Mouse (Mus musculus): ENCODE measurements at regions not wholly inside any gene's neighbourhood (a gene's known extent, or its start where the extent isn't known, plus 50 kb on each side); places are given as distances from the start of the nearest gene placed in this dataset.

DNA sequence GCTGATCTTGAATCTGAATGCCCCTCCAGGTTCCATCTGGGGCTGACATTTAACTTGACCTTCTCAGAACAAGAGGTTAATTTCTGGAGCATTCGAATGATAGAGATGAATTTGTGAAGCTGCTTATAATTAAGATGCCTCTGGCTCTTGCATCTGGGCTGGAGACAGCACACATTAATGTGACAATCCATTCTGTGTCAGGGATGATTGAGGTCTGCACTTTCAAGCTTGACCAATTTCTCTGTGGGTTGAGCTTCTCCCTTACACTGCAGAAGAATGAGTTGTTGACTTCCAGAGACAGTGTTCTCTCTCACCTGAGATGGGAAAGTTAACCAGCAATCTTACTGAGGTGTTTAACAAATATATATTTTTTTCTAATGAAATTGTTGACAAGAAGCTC is 541.8 kb downstream of the Edem1 start:
- in situ Hi-C loops (cut with MboI; ENCODE audit: unreplicated experiment in 2 of 2): no loop called here

DNA sequence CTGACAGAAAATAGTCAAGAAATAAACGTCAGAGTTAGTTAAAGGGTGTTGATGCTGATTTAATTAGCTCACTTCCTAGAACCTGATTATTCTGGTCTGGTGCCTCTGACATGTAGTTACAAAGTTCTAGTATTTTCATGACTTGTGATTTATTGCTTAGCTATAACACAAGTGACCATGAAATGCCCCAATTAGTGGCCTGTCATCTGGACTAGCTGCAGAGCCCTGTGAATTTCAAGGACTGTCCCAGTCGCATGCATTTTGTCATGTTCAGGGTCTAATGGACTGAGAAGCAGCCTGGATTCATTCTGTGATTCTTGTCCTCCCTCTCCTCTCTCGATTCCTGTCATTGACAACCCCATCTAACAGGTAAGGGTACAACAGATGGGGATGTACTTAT is 543.5 kb downstream of the Edem1 start:
- in situ Hi-C loops (cut with MboI; ENCODE audit: unreplicated experiment in 2 of 2): no loop called here

DNA sequence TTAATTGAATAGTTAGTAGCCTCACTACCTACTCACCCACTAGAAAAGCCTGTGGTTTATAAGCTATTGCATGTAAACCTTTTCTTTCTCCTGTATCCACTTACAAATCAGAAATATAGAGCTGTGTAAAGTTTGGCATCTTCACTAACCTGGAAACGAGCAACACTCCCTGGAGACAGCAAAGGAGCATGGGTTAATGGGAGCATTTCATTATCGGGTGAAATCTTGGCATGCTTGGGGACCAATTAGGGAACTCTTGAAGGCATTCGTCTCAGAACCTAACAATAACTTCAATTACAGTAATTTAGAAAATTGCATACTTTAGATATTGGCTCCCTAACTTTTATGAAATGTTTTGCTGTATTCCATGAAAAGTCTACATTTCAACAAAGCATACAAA is 558.8 kb downstream of the Edem1 start:
- in situ Hi-C loops (cut with MboI; ENCODE audit: unreplicated experiment in 2 of 2): loop anchor here in 1 of 2 experiments (25.0 kb wide), 1 partner anchor 625 kb away; no protein-coding TSS in a partner anchor

DNA sequence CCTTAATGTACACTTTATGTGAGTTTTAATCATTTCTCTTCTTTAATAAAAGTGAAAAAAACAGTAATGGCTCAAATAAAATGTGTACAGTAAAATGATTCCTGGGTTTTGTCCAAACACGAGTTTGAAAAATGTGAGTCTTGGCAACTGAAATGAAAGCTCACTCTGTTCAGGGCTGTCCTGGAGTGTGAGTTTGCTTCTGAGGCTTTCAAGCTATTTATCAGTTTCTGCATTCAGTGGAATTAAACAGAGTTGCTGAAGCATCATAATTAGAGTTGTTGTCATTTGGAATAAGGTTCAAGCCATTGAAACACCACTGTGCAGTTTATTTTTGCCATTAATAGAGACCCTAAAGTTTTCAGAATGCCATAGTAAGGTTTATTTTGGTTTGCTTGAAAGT is 561.3 kb downstream of the Edem1 start:
- in situ Hi-C loops (cut with MboI; ENCODE audit: unreplicated experiment in 2 of 2): loop anchor here in 1 of 2 experiments (25.0 kb wide), 1 partner anchor 627 kb away; no protein-coding TSS in a partner anchor

DNA sequence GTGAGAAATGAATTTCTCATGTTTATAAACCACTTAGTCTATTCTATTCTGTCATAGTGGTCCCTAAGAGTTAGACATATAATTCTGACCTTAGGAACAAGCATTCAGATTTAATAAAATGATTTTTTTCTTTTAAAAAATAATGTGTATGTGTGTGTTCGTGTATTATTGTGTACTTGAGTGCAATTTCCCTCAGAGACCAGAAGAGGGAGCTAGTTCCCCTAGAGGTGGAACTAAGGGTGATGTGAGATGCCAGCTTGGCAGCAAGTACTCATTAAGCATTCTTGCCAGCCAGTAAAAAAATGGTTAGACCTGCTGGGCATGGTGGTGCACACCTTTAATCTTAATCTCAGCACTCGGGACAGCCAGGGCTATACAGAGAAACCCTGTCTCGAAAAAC is 570.2 kb downstream of the Edem1 start:
- in situ Hi-C loops (cut with MboI; ENCODE audit: unreplicated experiment in 2 of 2): loop anchor here in 1 of 2 experiments (25.0 kb wide), 1 partner anchor 636 kb away; no protein-coding TSS in a partner anchor

DNA sequence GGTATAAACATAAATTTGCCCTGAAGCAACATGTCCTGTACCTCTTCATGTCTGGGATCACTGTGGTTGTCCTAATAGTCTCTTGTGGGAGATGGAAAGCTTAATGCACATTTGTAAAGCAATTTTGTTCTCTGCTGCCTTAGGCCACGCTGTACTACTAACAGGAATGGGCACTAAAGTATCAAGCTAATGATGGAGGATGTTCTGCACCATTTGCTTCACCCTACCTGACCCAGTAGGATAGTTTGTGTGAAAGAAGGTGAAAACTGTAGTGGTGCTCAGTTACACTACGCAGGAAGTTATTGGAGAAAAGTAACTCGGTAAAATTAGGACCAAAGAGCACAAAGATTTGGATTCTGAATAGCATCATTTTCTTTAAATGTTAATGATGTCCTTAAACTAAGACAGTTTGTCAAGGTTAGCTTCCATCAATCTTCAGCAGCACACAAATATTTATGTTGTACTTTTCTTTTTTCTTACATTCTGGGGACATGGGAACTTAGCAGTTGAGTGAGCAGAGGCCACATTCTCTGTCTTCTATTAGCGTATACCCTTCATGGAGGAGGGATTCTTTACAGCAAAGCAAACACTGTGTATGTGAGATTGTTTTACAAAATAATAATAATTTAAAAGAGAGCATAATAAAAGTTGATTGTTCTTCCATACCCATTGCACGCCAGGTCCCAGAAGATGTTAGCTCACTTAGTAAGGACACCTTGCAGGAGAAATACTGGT is 591.2 kb downstream of the Edem1 start:
- in situ Hi-C loops (cut with MboI; ENCODE audit: unreplicated experiment in 2 of 2): no loop called here

DNA sequence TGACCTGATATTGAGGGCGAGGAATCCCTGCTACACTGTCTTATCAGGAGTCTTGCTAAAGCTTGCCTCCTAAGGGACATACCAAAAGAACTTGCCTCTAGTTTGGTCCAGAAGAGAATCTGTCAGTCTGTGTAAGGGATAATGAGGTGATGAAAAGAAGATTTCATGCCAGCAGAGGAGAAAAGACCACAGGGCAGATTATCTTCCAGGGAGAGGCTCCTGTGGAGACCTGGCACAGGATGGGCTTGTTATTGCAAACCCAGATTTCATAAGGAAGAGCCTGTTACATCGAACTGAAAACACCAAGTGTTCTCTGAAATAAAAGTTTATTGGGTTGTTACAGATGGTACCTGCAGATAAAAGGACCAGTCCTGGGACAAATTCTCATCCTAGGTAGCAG is 605.2 kb downstream of the Edem1 start:
- in situ Hi-C loops (cut with MboI; ENCODE audit: unreplicated experiment in 2 of 2): no loop called here
